Mouse (Mus musculus) mammary gland, adult 2 months (tissue): Measurements from ENCODE around the gene AC131692.1. TPM values are rescaled to one million over a fixed set of nuclear protein-coding genes. Genes with fewer than 3 reads are reported as not detected.

Experiments used
- polyA plus RNA-seq: library from polyadenylated mRNA; depleted of rRNA; stranded (reverse); fragments of >200 nt; gene quantifications from 2 replicates; pipeline ENCODE4 v1.2.3, GENCODE M21; 2012; ENCODE audit warnings: low replicate concordance; rRNA removed

The AC131692.1 gene
- polyA plus RNA-seq, 1 experiment, result not detected

Other genes with a start within 250 kb of the AC131692.1 start
- gene Frmd8, start 219.1 kb upstream of the AC131692.1 start, polyA plus RNA-seq, result 32.4 and 48.8 TPM in 2 replicates
- gene Slc25a45, start 216.6 kb upstream of the AC131692.1 start, polyA plus RNA-seq, result 37.0 and 41.5 TPM in 2 replicates
- 0.32 and 0.38 TPM in 2 replicates for gene Tigd3, start 200.3 kb upstream of the AC131692.1 start, polyA plus RNA-seq
- gene Dpf2, start 181.4 kb upstream of the AC131692.1 start, polyA plus RNA-seq, result 74.6 and 123 TPM in 2 replicates
- 13.5 and 26.4 TPM in 2 replicates for gene Cdc42ep2, start 169.6 kb upstream of the AC131692.1 start, polyA plus RNA-seq
- 40.1 and 53.8 TPM in 2 replicates for gene Pola2, start 130.2 kb upstream of the AC131692.1 start, polyA plus RNA-seq
- gene Slc22a20, start 108.3 kb upstream of the AC131692.1 start, polyA plus RNA-seq, result not detected in 2 replicates
- gene Capn1, start 78.5 kb upstream of the AC131692.1 start, polyA plus RNA-seq, result 64.2 and 65.9 TPM in 2 replicates
- gene Syvn1, start 47.8 kb upstream of the AC131692.1 start, polyA plus RNA-seq, result 54.9 and 85.1 TPM in 2 replicates
- gene Mrpl49, start 36.6 kb upstream of the AC131692.1 start, polyA plus RNA-seq, result 14.1 and 24.4 TPM in 2 replicates
- 1,145 and 2,495 TPM in 2 replicates for gene Fau, start 36.6 kb upstream of the AC131692.1 start, polyA plus RNA-seq
- 40.9 and 104 TPM in 2 replicates for gene Znhit2, start 33.2 kb upstream of the AC131692.1 start, polyA plus RNA-seq
- gene Tm7sf2, start 26.0 kb upstream of the AC131692.1 start, polyA plus RNA-seq, result 37.7 and 55.5 TPM in 2 replicates
- gene Vps51, start 17.2 kb upstream of the AC131692.1 start, polyA plus RNA-seq, result 71.5 and 79.3 TPM in 2 replicates
- 0.68 TPM in 1 of 2 replicates, not detected in the other for gene Tmem262, start 14.4 kb upstream of the AC131692.1 start, polyA plus RNA-seq
- 0.51 TPM in 1 of 2 replicates, not detected in the other for gene Gm28374, start 12.2 kb upstream of the AC131692.1 start, polyA plus RNA-seq
- gene Zfpl1, start 9.5 kb upstream of the AC131692.1 start, polyA plus RNA-seq, result 101 and 107 TPM in 2 replicates
- 0.92 and 0.93 TPM in 2 replicates for gene Cdca5, start 9.4 kb upstream of the AC131692.1 start, polyA plus RNA-seq
- 0.19 and 0.37 TPM in 2 replicates for gene Naaladl1, start 11.4 kb downstream of the AC131692.1 start, polyA plus RNA-seq
- 22.6 and 60.4 TPM in 2 replicates for gene Sac3d1, start 24.2 kb downstream of the AC131692.1 start, polyA plus RNA-seq
- 37.7 and 57.2 TPM in 2 replicates for gene Snx15, start 33.9 kb downstream of the AC131692.1 start, polyA plus RNA-seq
- gene Batf2, start 46.6 kb downstream of the AC131692.1 start, polyA plus RNA-seq, result 7.9 and 11.2 TPM in 2 replicates
- gene Arl2, start 47.1 kb downstream of the AC131692.1 start, polyA plus RNA-seq, result 175 and 200 TPM in 2 replicates
- 0.11 TPM in 1 of 2 replicates, not detected in the other for gene Majin, start 90.0 kb downstream of the AC131692.1 start, polyA plus RNA-seq
- gene Gpha2, start 132.0 kb downstream of the AC131692.1 start, polyA plus RNA-seq, result 0.78 and 1.8 TPM in 2 replicates
- 76.3 and 129 TPM in 2 replicates for gene Ppp2r5b, start 141.5 kb downstream of the AC131692.1 start, polyA plus RNA-seq
- 50.4 and 85.0 TPM in 2 replicates for gene Atg2a, start 147.2 kb downstream of the AC131692.1 start, polyA plus RNA-seq
- gene Ehd1, start 182.3 kb downstream of the AC131692.1 start, polyA plus RNA-seq, result 203 and 545 TPM in 2 replicates
- gene Cdc42bpg, start 212.0 kb downstream of the AC131692.1 start, polyA plus RNA-seq, result 10.9 and 19.0 TPM in 2 replicates
- gene Men1, start 240.6 kb downstream of the AC131692.1 start, polyA plus RNA-seq, result 43.7 and 71.6 TPM in 2 replicates
- 179 and 444 TPM in 2 replicates for gene Map4k2, start 246.7 kb downstream of the AC131692.1 start, polyA plus RNA-seq